Comparison of ENCODE assay signal across 12 mouse cellular contexts in genomic region chr1:57032407-57032806, GRCm38 (mm10).
"Had no signal": no experiment of that assay in that cellular context is flagged by ENCODE, and none has a peak within 500 bp of the region (broad histone marks: within the 10 kb centered on the region; RNA-seq: fewer than 3 reads in every experiment).

No protein-coding gene starts in this region.

- H3K4me3 ChIP-seq: kidney, embryonic 15.5 days; limb, embryonic 15.5 days; liver, embryonic 13.5 days; megakaryocyte, embryonic 14.5 days; midbrain, embryonic 15.5 days; stomach, embryonic 15.5 days had no signal

- H3K27ac ChIP-seq: kidney, embryonic 15.5 days; limb, embryonic 15.5 days; liver, embryonic 13.5 days; midbrain, embryonic 15.5 days; stomach, embryonic 15.5 days had no signal

- DNase-seq: kidney, adult 11 months; layer of hippocampus, adult 9-11 months; liver, embryonic 13.5 days; right cerebral cortex, postnatal 14 days; thymus, adult 2 months; thymus, postnatal 36 days had no signal

- H3K4me1 ChIP-seq: kidney, embryonic 15.5 days; limb, embryonic 15.5 days; liver, embryonic 13.5 days; megakaryocyte, embryonic 14.5 days; midbrain, embryonic 15.5 days; stomach, embryonic 15.5 days had no signal

- H3K9me3 ChIP-seq: kidney, embryonic 15.5 days; limb, embryonic 15.5 days; liver, embryonic 13.5 days; megakaryocyte, embryonic 14.5 days; midbrain, embryonic 15.5 days; stomach, embryonic 15.5 days had no signal

- ATAC-seq: midbrain, embryonic 15.5 days had no signal

- H3K4me2 ChIP-seq: kidney, embryonic 15.5 days; limb, embryonic 15.5 days; liver, embryonic 13.5 days; midbrain, embryonic 11.5 days; midbrain, embryonic 15.5 days; stomach, embryonic 15.5 days had no signal

- H3K9ac ChIP-seq: kidney, embryonic 15.5 days; limb, embryonic 15.5 days; liver, embryonic 13.5 days; midbrain, embryonic 15.5 days; stomach, embryonic 15.5 days had no signal

- H3K27me3 ChIP-seq: kidney, embryonic 15.5 days; limb, embryonic 15.5 days; liver, embryonic 13.5 days; megakaryocyte, embryonic 14.5 days; midbrain, embryonic 15.5 days; stomach, embryonic 15.5 days had no signal

- H3K36me3 ChIP-seq: kidney, embryonic 15.5 days; limb, embryonic 15.5 days; liver, embryonic 13.5 days; midbrain, embryonic 15.5 days; stomach, embryonic 15.5 days had no signal
